Mouse (Mus musculus) myocyte (in vitro differentiated cells): ENCODE results near the gene Gstk1.

Experiments
- CEBPB ChIP-seq: IDR thresholded peaks from 2 replicates; pipeline ENCODE4 v1.6.1; 2011; ENCODE audit warnings: mild to moderate bottlenecking, moderate library complexity; ENCODE audit not compliant: poor library complexity, insufficient read depth, severe bottlenecking
- E2F4 ChIP-seq: IDR thresholded peaks from one replicate; pipeline ENCODE4 v1.6.1; 2011; ENCODE audit warnings: mild to moderate bottlenecking, control low read depth, moderate library complexity; ENCODE audit not compliant: insufficient read depth
- MAX ChIP-seq: IDR thresholded peaks from one replicate; pipeline ENCODE4 v1.6.1; 2011; ENCODE audit warnings: low read depth, mild to moderate bottlenecking, control low read depth
- POLR2A ChIP-seq: IDR thresholded peaks from one replicate; pipeline ENCODE4 v1.6.1; 2011; ENCODE audit warnings: low read depth, mild to moderate bottlenecking, control low read depth, moderate library complexity; ENCODE audit not compliant: insufficient read length
- POLR2AphosphoS2 ChIP-seq: IDR thresholded peaks from one replicate; pipeline ENCODE4 v1.6.1; 2011; ENCODE audit warnings: low read depth, control low read depth; ENCODE audit not compliant: insufficient read length
- REST ChIP-seq: IDR thresholded peaks from one replicate; pipeline ENCODE4 v1.6.1; 2011; ENCODE audit warnings: mild to moderate bottlenecking, control low read depth, moderate library complexity; ENCODE audit not compliant: insufficient read depth, insufficient read length
- SRF ChIP-seq: IDR thresholded peaks from one replicate; pipeline ENCODE4 v1.6.1; 2011; ENCODE audit warnings: low read depth; ENCODE audit not compliant: control insufficient read depth, insufficient read length
- TCF3 ChIP-seq: IDR thresholded peaks from one replicate; pipeline ENCODE4 v1.6.1; 2011; ENCODE audit warnings: low read depth, control low read depth; ENCODE audit not compliant: insufficient read length
- USF1 ChIP-seq: IDR thresholded peaks from one replicate; pipeline ENCODE4 v1.6.1; 2011; ENCODE audit warnings: low read depth, mild to moderate bottlenecking, control low read depth, moderate library complexity

GRCm38 (mm10) chr6:42247981-42248380 is 2.2 kb downstream of the Gstk1 start:
- TF ChIP-seq POLR2AphosphoS2: no peak
- no peak for TF ChIP-seq MAX
- no peak for TF ChIP-seq REST
- TF ChIP-seq TCF3: no peak
- TF ChIP-seq USF1: no peak
- no peak for TF ChIP-seq E2F4
- no peak for TF ChIP-seq CEBPB
- no peak for TF ChIP-seq POLR2A
- TF ChIP-seq SRF: no peak
